Mouse (Mus musculus): ENCODE data around the gene Phf3. TPM values are rescaled to one million over a fixed set of nuclear protein-coding genes. Genes with fewer than 3 reads are reported as not detected.

The Phf3 gene
- total RNA-seq, 2 experiments from 2014 or later: 78.3 to 85.5 TPM

DNA sequence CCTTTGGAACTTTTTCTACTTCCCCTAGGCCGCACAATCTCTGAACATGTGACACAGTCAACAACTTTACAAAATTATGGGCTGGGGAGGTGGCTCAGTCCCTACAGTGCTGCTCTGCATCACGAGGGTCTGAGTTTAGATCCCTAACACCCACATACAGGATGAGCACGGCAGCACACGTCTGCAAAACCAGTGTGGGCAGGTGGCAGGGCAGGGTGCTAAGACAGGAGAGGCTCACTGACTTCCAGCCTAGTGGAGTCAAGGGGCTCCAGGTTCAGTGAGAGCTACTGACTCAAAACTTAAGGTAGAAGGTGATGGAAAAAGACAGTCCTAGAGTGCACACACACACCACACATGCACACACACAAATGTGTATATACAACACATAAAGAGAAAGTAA lies 40.9 kb downstream of the Phf3 start:
- DNase-seq: no peak

DNA sequence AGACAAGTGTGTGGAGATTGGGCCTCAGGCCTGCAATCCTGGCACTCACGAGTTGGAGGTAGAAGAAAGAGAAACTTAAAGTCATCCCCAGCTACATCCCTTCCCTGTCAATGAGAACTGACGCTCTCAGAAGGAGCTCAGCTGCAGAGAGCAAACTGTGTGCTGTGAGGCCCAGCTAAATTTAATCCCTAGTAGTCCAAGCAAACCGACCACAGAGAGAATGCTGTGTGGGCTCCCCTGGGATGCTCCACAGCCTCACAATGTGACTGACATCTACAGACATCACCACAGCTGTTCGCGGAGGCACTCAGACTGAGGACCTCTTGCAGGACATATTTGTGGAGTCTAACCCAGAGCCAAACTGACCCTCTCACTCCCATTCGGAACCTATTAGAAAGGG lies 54.3 kb downstream of the Phf3 start:
- no peak for DNase-seq

DNA sequence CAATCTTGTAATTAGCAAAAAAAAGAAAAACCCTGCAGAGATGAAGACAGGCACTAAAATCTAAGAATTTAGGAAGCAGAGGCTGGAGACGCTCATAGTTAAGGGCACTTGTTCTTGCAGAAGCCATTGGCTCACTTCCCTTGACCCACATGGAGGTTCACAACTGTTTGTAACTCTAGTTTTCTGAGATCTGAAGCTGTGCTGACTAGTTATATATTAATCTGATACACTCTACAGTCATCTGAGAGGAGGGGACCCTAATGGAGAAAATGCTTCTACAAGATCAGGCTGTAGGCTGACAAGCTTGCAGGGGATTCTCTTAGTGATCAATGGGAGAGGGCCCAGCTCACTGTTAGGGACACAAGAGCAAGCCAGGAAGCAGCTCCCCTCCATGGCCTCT lies 58.1 kb downstream of the Phf3 start:
- no peak for DNase-seq

DNA sequence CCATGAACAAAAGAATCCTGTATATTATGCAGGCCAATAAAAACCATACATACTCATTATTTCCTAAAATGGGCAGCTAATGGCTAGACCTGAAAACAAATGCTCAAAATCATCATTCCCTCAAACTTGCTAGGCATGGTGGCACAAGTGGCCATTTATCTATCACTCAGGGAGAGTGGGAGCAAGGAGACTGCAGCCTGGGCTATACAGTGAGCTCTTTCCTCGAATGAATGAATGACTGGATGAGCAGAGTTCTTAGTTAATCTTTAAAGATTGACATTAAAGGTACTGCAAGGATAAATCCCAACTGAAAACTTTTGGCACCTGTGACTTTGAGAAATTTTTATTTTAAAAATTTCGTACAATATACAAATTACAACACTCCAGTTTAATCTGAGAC lies 58.7 kb downstream of the Phf3 start:
- DNase-seq: no peak

DNA sequence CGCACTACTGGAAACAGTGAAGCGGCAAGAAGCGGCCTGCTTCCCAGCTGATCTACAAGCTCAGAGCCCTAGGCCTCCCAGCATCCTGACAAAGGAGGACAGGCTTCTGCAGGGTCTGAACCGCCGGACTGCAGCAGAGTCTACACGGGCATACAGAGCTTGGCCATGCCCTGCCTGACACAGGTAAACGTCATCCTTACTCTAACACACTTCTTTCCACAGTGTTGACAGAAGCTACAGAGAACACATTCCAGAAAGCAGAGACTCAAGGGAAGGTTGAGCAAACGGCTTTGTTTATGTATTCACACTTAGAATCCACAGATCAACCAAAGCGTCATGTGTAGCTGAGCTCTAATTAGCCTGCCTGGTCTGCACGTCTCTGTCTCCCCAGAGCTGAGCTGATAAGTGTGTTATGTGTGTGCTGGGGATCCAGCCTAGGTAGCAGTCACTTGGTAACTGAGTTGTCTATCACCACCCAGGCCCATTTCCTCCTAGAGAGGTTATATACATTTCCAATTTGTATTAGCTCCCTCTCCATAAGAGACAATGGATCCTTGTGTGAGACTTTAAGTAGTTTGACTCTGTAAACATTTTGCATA lies 65.5 kb downstream of the Phf3 start:
- no peak for DNase-seq

DNA sequence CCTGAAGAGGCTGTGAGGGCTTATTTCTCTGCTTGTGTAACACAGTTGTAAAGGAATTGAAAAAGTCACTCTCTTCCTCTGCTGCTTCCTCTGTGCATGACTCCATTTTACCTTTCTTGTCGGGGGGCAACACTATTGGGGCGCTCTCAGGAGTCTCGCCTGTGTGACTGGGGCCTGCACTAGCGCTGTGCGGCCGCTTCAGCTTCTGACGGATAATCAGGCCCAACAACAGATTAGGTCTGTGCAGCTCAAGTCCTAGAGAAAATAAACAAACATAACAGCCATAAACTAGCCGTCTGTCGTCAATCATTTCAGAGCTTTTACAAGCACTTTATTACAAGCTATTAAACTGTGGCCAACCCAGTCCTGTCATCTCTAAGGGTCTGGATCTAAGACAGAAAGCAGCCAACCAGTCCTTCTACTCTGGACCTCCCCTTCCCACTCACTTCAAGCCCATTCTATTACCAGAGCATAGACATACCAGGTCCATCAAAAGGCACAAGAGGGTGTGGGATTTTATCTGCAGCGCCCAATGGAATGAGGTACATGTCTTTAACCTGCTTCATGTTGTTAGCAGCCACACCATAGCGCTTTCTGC lies 67.9 kb downstream of the Phf3 start:
- DNase-seq: no peak

DNA sequence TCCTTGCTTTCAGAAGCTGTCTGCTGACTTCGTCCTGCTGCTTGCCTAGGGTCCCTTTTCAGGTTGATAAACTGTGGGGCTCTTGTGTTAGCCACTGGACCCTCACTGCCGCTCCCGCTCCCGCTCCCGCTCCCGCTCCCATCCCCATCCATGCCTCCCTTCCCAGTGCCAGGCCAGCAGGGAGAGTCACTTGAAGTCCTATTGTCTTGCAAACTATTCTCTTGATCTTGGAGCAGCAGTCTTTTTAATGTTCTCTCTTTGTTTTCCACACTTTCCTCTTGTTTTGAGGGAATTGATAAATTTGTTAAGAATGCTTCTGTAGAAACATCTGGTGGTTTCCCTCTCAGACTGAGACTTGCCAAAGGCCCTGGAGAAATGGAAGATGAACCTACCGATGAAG lies 68.8 kb downstream of the Phf3 start:
- DNase-seq: no peak

DNA sequence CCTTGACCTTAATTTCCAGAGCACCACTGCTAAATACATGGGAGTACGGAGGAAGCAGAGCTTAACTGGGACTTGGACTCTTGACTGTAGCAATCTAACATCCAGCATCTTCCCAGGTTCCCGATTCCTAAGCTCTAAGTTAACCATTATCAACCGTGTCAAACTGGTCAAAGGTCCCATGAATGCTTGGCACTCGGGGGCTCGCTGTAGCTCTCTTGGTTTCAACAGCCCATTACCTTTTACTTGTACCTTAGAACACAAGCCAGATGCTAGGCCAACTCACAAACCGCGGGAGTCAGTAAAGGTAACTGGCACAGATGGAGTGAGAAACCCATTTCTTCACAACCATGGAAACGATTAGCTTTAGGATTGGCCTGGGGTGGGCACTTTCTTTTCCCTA lies 71.8 kb downstream of the Phf3 start:
- no peak for DNase-seq

DNA sequence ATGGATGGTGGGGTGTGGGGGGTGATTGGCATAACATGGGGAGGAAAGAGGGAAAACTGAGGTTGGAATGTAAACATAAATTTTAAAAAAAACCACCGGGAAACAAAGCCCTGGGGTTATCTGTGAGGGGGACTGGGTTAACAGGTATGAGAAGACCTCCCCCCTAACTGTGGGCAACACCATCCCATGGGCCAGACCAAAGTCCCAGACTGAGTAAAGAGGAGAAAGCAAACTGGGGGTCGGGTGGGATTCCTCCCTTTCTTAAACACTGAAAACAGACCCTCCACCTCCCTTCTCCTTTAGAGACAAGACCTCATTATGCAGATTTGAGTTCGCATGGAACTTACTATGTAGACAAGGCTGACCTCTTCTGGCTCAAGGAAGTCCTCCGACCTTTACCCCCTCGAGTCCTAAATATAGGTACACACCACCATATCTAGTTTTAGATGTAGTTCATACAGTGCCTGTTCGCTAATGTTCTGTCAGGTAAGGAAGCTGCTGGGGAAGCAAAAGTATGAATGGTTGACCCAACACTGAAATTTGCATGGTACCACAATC lies 74.4 kb downstream of the Phf3 start:
- no peak for DNase-seq

DNA sequence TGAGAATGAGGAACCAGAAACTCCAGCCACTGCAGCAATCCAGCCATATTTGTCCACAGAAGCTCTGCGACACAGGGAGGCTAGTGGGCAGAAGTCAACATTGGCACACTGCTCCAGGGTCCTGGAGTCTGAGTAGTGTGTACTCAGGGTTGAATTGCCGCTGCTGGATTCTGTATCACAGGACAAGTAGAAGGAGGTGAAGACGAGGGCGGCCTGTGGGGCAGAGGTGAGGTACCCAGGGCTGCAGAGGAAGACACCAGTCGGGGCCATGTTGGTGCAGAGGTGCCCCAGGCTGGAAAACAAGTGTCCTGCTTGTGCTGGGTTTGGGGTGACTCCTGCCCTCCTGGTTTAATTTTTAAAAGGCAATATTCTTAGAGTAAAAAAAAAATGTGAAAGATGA lies 79.1 kb downstream of the Phf3 start:
- DNase-seq: no peak

DNA sequence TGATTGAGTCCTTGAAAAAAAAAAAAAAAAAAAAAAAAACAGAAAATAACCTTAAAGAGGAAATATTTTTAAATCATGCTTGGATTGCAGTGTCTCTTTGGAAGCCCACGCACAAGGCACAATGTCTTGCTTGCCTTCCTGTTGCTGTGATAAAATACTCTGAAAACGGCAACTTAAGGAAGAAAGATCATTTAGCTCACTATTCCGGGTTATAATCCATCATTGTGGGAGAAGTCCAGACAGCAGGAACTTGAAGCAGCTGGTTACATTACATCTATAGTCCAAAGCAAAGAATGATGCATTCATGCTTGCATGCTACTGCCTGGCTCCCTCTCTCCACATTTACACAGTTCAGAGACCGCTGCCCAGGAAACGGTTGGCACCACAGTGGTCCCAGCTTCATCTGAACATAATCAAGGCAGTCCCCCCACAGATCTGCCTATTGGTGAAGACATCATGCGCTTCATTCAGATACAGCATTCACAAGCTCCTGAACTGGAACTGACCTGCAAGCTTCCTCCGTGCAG lies 80.3 kb downstream of the Phf3 start:
- DNase-seq: no peak

DNA sequence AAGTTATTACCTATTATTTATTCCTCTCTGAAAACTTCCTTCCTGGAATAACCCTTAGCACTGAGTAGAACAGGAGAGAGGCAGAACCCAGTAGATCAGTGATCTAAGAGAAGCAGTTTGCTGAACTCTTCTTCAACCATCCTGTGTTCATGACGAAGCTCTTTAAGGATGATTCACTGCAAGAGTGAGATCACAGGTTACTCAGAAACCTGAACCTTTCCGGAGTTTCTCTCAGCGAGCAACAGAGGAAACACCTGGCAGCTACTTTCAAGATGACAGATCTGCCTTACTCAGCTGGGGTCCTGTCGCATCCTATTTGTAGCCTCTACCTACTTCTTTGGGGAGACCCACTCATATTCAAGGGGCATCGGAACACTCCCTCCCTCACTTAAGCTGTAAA lies 80.8 kb downstream of the Phf3 start:
- no peak for DNase-seq

DNA sequence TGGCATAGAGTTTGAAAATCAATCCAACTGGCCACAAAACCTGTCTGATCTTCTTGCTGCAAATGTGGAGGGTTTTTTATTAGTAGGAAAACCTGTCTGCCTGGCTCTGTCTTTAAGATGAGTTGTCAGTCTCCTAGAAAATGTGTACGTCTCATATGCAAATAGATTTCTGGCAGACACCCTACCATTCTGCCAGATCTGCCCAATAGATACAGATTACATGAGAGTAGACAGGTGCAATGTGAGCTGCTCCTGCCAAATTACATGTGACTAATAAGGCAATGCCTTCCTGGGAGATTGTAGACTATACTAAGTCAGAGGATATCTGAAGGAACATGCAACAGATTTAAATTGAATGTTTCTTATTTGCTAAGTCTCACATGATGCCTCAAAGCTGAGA lies 83.5 kb downstream of the Phf3 start:
- DNase-seq: no peak

DNA sequence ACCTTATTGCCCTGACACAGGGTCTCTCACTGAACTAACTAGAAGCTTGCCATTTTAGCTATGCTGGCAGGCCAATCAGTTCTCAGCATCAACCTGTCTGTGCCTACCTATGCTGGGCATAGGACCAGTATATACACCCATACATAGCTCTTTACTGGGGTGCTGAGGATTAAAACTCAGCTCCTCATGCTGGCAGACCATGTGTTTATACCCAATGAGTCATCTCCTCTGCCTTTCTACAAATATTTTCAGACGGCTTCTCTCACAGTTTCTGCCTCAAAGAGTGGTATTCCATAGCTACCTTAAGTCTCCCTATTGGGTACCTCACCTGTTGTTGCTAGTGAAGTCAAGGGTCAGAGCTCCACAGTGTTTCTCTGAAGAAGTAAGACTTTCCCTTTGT lies 84.0 kb downstream of the Phf3 start:
- no peak for DNase-seq

DNA sequence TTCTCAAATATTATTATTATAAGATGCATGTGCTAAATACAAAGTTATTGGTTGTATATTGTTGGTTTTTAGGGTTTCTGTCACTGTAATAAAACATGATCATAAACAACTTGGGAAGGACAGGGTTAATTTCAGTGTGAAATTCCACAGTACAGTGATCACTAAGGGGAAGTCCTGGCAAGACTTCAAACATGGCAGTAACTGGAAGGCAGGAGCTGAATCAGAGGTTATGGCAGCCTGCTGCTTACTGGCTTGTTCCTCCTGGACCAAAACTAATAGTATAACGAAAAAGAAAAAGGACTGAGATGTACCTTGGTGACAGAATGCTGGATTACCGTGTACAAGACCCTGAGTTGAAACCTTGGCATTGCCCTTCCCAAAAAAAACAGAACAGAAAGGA lies 84.7 kb downstream of the Phf3 start:
- DNase-seq: no peak

DNA sequence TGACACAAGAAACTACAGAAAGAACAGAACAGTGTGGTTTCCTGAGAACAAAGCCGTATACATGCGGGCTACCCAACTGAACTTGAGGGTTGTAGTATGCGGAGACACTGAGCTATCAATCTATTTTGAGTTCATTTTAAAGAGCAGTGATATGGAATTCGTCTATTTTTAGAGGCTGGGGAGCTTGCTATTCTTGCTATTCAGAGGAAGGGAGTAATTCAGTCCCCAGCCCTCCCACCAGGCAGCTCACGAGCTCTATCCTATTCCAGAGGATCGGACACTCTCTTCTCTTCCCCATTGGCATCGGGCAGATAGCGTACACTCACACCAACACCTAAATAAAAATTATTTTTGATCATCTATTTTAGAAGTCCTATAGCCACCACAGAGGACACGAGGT lies 87.1 kb downstream of the Phf3 start:
- DNase-seq: no peak

DNA sequence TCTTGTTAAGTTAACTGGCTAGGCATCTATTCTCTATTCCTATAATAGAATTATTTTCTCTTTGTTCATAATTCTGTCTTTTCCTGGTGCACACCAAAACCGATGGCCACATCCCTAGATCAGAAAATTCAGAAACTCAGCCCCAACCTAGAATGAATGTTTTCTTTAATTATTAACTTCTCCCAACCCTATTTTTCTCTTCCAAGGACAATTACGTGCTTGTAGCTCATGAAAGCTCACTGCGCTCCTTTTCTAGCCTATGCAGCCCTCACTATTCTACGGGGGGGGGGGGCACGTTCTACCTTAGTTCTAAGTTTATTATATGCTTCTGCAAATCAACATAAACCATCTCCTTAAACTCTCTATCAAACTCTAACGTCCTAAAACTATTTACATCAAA lies 90.0 kb downstream of the Phf3 start:
- no peak for DNase-seq

DNA sequence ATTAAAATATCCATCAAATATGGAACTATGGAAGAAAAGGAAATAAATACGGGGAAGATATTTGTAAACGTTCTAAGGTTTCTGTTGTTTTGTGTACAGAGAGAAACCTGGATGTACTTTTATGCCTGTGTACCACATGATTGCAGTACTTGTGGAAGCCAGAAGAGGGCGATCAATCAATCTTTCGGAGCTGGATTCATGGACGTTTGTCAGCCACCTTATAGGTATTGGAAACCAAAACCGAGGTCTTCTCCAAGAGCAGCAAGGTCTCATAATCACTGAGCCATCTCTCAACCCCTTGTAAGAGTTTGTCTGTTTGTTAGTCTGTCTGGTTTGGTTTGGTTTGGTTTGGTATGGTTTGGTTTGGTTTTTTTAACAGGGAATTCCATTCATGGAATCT lies 93.4 kb downstream of the Phf3 start:
- peak; percentile 32 to 49 for DNase-seq

DNA sequence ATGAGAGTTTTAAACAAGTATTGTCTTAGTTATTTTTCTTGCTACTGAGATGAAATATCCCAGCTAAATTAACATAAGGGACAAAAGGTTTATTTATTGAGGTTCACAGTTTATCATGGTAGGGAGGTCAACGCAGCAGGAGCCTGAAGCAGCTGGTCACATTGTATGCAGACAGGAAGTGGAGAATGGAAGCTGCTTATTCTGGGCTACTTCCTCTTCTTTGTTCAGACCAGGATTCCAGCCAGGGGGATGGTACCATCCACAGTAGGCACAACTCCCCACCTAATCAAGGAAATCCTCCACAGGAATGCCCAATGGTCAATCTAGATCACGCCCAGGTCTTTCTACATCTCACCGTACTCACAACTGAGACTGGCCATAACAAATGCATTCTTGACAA lies 94.2 kb downstream of the Phf3 start:
- DNase-seq: no peak

DNA sequence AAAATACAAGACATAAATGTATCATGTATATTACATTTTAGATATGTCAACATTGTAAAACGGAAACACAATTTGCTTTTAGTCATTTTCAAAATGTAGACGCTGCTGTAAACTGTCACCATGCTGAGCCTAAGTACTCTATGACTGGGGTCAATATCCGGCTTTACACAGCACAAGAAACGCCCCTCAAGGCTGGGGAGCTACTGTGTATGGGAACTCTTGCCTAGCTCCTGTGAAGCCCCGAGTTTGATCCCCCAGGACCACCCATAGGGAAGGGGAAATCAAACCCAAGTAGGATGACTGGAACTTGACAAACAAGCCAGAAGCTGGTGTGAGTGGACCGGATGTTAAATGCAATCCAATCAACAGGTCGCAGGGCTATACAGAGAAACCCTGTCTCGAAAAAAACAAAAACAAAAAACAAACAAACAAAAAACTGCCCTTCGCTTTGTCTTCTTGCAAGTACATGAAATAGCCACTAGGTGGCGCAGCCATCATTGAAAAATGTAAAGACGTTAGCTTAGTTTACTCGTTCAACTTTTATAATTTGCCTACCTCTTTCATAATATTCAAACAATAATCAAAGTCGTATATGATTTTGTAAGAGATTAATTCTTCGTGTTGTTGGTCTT lies 95.2 kb downstream of the Phf3 start:
- peak; percentile 34 to 37 for DNase-seq

DNA sequence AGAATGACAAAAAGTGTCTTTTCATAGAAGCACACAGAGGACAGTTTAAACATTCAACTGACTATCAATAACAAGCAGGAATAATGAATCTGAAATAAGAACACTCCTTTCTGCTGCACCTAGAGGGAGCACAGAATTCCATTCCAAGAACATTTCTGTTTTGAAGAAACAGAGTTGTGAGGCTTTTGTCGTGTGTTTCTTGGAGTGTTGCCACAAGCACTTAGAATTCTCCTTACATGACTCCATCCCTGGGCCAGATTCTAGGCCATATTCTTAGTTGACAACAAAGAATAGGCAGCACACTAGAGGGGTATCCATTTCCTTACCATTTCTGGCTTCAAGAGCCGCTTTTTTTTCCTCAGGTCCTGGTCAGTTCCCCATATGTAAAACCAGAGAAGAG lies 97.5 kb downstream of the Phf3 start:
- DNase-seq: no peak

DNA sequence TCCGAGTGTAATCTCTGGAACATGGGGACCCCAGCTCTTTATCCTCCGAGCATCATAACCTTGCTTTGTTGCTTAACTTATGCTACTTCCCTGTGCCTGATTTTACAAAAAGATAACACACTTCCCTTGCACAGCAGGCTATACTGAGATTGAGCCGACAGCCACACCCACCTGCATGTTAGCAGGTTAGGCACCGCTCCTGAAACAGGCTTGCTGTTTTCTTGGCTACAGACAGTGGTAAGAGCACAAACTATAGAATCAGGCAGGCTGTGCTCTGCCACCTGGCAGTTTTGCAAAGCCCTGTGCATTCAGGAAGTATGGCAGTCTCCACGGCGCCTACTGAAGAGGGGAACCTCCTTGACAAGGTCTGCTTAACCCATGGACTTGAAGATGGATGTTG lies 100.1 kb downstream of the Phf3 start:
- no peak for DNase-seq

DNA sequence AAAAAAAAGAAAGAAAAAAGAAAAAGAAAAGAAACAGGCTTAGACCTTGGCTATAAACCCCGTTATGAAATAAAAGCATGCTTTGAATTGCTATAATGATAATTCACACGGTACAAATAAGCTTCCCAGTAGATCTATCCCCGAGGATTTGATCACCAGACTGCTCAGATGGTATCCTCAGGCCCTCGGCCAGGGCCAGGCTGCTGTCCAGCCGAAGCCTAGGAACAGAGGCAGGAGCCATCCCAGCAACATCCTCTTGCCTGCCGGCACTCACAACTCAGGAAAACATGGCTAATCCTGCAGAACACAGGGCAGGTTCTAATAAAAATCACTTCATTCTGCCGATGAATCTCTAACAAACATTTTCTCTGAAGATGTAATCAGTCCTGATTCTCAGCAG lies 100.9 kb downstream of the Phf3 start:
- no peak for DNase-seq

DNA sequence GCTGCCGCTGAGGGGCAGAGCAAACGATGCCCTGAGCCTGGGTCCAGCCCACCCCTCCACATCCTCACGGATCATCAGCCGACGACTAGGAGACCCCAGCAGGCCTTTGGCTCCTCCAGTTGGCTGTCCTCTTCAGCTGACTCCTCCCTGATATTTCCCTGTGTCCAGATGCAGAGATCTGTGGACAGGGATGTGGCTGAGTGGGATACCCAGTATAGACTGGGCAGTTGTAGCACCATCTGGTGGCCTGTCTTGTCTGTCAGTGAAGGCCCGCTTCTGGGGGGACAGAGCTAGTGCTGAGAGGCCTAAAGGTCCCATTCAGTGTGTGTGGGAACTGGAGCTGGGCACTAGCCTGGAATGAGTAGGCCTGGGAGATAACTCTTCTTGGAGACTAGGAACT lies 101.9 kb downstream of the Phf3 start:
- peak; percentile 45 to 54 for DNase-seq

Data from adrenal gland, postnatal 36 days (tissue).